Mouse (Mus musculus) kidney, adult 9 months (tissue): Measurements from ENCODE around the gene Gp9.

Experiments
- DNase-seq: peaks from one replicate; pipeline ENCODE4 v3.0.0; 2022

Gene Gp9

DNA sequence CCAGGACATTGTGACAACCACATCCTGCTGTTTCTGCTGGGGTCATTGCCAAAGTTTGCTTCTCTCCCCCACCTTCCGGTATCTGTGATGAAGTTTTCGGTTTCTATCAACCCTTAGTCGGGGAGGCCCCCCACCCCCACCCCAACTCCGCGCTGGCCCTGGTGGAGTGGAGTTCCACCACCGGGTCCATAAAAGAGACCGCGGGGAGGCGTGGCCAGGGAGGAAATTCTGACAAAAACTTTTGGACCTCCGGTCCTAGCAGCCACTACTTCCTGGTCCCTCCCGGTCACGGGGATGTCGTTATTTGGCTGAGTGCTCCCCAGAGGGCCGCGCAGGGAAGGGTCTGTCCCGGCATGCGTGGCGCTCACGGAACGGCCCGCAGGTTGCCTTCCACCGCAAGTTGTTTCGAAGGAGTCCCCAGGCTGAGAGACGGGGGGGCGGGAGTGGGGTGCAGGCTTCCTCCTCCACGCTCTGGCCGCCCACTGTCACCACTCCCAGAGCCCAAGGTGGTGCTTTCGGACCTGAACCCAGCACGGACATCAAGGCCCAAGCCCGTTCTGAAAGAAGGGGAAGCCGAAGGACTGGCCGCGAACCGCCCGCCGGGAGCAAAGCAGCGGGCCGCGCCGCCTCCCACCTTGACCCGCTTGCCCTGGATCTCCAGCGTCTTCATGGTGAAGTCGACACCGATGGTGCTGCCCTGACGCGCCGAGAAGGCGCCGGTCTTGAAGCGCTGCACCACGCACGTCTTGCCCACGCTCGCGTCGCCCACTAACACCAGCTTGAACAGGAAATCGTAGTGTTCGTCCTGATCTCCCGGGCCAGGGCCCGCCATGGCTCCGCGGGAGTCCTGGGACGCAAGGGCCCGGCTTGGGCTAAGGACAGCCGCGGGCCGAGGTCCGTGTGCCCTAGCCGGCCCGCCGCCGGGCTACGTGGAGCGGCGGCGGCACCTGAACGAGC lies 33.1 kb downstream of the Gp9 start:
- peak; percentile 82 for DNase-seq

DNA sequence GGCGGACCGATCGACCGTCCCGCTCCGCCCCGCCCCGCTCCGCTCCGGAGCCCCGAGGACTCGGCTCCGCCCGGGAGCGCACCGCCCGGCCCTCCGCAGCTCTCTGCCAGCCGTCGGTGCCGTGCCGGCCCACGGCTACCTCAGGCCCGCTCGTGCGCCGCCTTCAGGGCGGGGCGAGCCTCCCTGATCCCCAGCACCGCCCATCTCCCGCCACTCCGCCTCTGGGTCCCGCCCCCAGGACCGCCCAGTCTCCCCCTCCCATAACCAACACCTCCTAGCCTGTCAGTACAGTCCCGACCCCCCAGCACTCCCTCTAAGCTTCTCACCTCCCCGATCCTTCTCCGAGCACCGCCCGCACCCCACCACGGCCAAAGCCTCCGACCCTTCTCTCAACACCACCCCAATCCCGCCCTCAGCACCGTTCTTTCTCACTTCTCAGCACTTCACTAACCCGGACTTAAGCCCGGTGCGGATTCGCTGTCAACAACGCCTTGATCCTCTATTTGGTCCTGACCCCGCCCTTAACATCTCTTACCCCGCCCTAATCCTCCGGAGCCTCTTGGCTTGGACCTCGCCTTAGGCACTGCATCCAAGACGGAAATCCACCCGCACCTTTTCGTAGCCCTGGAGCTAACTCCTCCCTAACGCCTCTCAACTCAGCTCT lies 33.9 kb downstream of the Gp9 start, which contains the start of gene Rab43:
TSS of gene Rab43 (minus strand) at position 490 of the 664 bp plus-strand sequence.
- DNase-seq, result peak; percentile 96

DNA sequence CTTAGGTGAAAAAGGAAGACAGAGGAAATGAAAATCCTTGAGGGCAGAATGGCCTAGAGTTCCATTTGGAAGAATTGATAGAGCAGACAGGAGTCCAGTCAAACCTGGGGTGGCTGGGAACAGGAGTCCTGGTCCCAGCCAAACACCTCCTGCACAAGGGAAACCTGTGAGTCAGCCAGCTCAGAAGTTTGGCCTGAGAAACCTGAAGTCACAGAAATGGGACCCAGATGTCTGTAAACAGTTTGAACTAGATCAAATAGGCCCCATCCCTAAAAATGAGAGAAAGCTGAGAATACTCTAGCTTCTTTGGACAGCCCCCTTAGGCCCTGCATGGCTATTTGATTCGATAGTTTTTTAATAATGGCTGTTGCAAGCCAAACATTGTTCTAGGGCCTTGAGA lies 34.8 kb downstream of the Gp9 start:
- no peak for DNase-seq

DNA sequence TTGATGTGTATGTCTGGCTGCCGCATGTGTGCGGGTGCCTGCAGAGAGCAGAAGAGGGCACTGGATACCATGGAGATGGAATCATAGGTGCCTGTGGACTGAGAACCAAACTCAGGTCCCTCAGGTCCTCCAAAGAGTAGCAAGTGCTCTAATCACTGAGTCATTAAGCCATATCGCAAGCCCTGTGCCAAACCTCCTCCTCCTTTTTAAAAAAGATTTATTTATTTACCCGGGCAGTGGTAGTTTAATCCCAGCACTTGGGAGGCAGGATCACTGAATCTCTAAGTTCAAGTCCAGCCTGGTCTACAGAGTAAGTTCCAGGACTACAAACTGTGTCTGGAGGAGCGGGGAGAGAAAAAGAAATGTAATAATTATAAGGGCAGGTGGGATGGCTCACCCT lies 36.6 kb downstream of the Gp9 start:
- DNase-seq, result no peak

DNA sequence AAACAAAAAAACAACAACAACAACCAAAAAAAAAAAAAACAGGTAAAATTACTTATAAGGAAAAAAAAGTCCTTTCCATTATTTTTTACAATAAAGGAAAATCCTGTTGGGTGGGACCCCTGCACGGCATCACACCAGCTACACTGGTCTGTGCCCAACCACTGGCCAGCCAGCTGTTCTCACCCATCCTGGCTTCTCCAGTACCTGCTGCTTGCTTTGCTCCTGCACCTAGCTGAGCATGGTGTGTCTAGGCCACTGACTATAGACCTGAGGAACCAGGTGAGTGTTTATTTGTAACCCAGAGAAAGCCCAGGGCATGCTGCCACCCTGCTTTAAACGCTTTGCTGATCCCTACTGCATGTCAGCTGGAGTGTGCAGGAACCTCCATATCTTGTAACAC lies 42.5 kb downstream of the Gp9 start:
- DNase-seq, result no peak
